Mouse (Mus musculus) hindbrain, embryonic 10.5 days (tissue): ENCODE measurements at regions not wholly inside any gene's neighbourhood (a gene's known extent, or its start where the extent isn't known, plus 50 kb on each side); places are given as distances from the start of the nearest gene placed in this dataset.

ENCODE experiments used
- DNase-seq: peaks from one replicate; pipeline ENCODE4 v3.0.0-alpha.2; 2017; ENCODE audit warnings: low spot score
- H3K27ac ChIP-seq: fragments of 300-500 bp; sonication (generic); 2 replicates; pipeline ENCODE4 v1.5.1; 2016; ENCODE audit warnings: mild to moderate bottlenecking, moderate library complexity
- H3K27me3 ChIP-seq: fragments of 300-500 bp; sonication (generic); 2 replicates; pipeline ENCODE4 v1.6.1; 2016; ENCODE audit warnings: mild to moderate bottlenecking; ENCODE audit not compliant: poor library complexity, insufficient read depth, severe bottlenecking
- H3K36me3 ChIP-seq: fragments of 300-500 bp; sonication (generic); 2 replicates; pipeline ENCODE4 v1.6.1; 2016; ENCODE audit warnings: mild to moderate bottlenecking, moderate library complexity
- H3K4me1 ChIP-seq: fragments of 300-500 bp; sonication (generic); replicated peaks from 2 replicates; pipeline ENCODE4 v1.6.1; 2016; ENCODE audit warnings: mild to moderate bottlenecking
- H3K4me3 ChIP-seq: fragments of 300-500 bp; sonication (generic); 2 replicates; pipeline ENCODE4 v1.5.1; 2016; ENCODE audit warnings: mild to moderate bottlenecking, moderate library complexity
- H3K9me3 ChIP-seq: fragments of 300-500 bp; sonication (generic); 2 replicates; pipeline ENCODE4 v1.6.1; 2016; ENCODE audit warnings: mild to moderate bottlenecking, moderate library complexity
- WGBS: fragments of 180-500 bp; shearing (Covaris S2); methylation state at CpG from one replicate; pipeline ENCODE4 v1.1.7; 2016; 5-methylcytosine and 5-hydroxymethylcytosine counted together

GRCm38 (mm10) chr8:8991026-8991425, 300.7 kb upstream of the Arglu1 start:
- H3K27me3 ChIP-seq, result peaks cover 4% of the 10 kb centered on the region; the same call in 1 of the 2 replicates
- peak overlapping the region; percentile 84; the same call in 1 of the 2 replicates for H3K27ac ChIP-seq
- peaks cover 61% of the 10 kb centered on the region for H3K4me1 ChIP-seq
- no peaks in the 10 kb centered on the region for H3K36me3 ChIP-seq
- DNase-seq, result no peak
- 71% methylated on average over 8 of the region's 8 CpGs for WGBS
- H3K4me3 ChIP-seq, result no peak overlapping the region
- peaks cover 7% of the 10 kb centered on the region; the same call in 1 of the 2 replicates for H3K9me3 ChIP-seq

- no peaks in the 10 kb centered on the region for H3K36me3 ChIP-seq
- WGBS, result 67% methylated on average over 9 of the region's 9 CpGs
- H3K27ac ChIP-seq, result no peak overlapping the region
- H3K4me1 ChIP-seq, result peaks cover 33% of the 10 kb centered on the region
- DNase-seq, result no peak
- peaks cover 7% of the 10 kb centered on the region; the same call in 1 of the 2 replicates for H3K9me3 ChIP-seq
- peaks cover 7% of the 10 kb centered on the region for H3K27me3 ChIP-seq
- H3K4me3 ChIP-seq, result no peak overlapping the region
Observed at GRCm38 (mm10) chr8:8986068-8986467, 295.7 kb upstream of the Arglu1 start.

GRCm38 (mm10) chr8:8985395-8985794, 295.1 kb upstream of the Arglu1 start:
- no peak overlapping the region for H3K4me3 ChIP-seq
- peak overlapping the region; percentile 50; the same call in 1 of the 2 replicates for H3K27ac ChIP-seq
- H3K27me3 ChIP-seq, result peaks cover 6% of the 10 kb centered on the region; the same call in 1 of the 2 replicates
- no peaks in the 10 kb centered on the region for H3K36me3 ChIP-seq
- H3K4me1 ChIP-seq, result peaks cover 28% of the 10 kb centered on the region
- H3K9me3 ChIP-seq, result peaks cover 7% of the 10 kb centered on the region; the same call in 1 of the 2 replicates
- WGBS, result 87% methylated on average over 13 of the region's 13 CpGs
- DNase-seq, result no peak

- DNase-seq, result peak; percentile 20
- Histone ChIP-seq H3K36me3 (no peaks in the 10 kb centered on the region), H3K4me3 (peak overlapping the region; percentile 7; the same call in 1 of the 2 replicates), H3K9me3 (peaks cover 7% of the 10 kb centered on the region; the same call in 1 of the 2 replicates), H3K4me1 (peaks cover 28% of the 10 kb centered on the region), H3K27ac (peak overlapping the region; percentile 50), H3K27me3 (peaks cover 6% of the 10 kb centered on the region; the same call in 1 of the 2 replicates)
- WGBS, result 26% methylated on average over 11 of the region's 11 CpGs
Observed at GRCm38 (mm10) chr8:8984829-8985251, 294.5 kb upstream of the Arglu1 start.

- Histone ChIP-seq H3K27me3 (peaks cover 6% of the 10 kb centered on the region; the same call in 1 of the 2 replicates), H3K9me3 (peaks cover 7% of the 10 kb centered on the region; the same call in 1 of the 2 replicates), H3K4me3 (peak overlapping the region; percentile 7; the same call in 1 of the 2 replicates), H3K4me1 (peaks cover 28% of the 10 kb centered on the region), H3K36me3 (no peaks in the 10 kb centered on the region), H3K27ac (no peak overlapping the region)
- no peak for DNase-seq
- 16% methylated on average over 13 of the region's 13 CpGs for WGBS
Observed at GRCm38 (mm10) chr8:8984159-8984828, 294.0 kb upstream of the Arglu1 start.

GRCm38 (mm10) chr8:8983133-8983661, 292.9 kb upstream of the Arglu1 start:
- Histone ChIP-seq H3K4me1 (peaks cover 28% of the 10 kb centered on the region), H3K27me3 (peaks cover 6% of the 10 kb centered on the region; the same call in 1 of the 2 replicates), H3K36me3 (no peaks in the 10 kb centered on the region), H3K9me3 (peaks cover 4% of the 10 kb centered on the region; the same call in 1 of the 2 replicates), H3K4me3 (no peak overlapping the region), H3K27ac (no peak overlapping the region)
- WGBS, result 63% methylated on average over 5 of the region's 5 CpGs
- no peak for DNase-seq

- DNase-seq, result no peak
- Histone ChIP-seq H3K27ac (no peak overlapping the region), H3K9me3 (no peaks in the 10 kb centered on the region), H3K36me3 (no peaks in the 10 kb centered on the region), H3K4me3 (no peak overlapping the region), H3K27me3 (peaks cover 6% of the 10 kb centered on the region; the same call in 1 of the 2 replicates), H3K4me1 (peaks cover 7% of the 10 kb centered on the region)
- WGBS, result 56% methylated on average over 1 of the region's 1 CpGs
Observed at GRCm38 (mm10) chr8:8978969-8979368, 288.6 kb upstream of the Arglu1 start.

GRCm38 (mm10) chr8:8973769-8974168, 283.4 kb upstream of the Arglu1 start:
- Histone ChIP-seq H3K27me3 (no peaks in the 10 kb centered on the region), H3K36me3 (no peaks in the 10 kb centered on the region), H3K27ac (no peak overlapping the region), H3K4me3 (no peak overlapping the region), H3K9me3 (no peaks in the 10 kb centered on the region), H3K4me1 (no peaks in the 10 kb centered on the region)
- no peak for DNase-seq
- WGBS, result 63% methylated on average over 6 of the region's 6 CpGs

- H3K27me3 ChIP-seq, result no peaks in the 10 kb centered on the region
- no peak overlapping the region for H3K4me3 ChIP-seq
- H3K36me3 ChIP-seq, result no peaks in the 10 kb centered on the region
- 69% methylated on average over 6 of the region's 6 CpGs for WGBS
- no peak for DNase-seq
- H3K27ac ChIP-seq, result no peak overlapping the region
- no peaks in the 10 kb centered on the region for H3K9me3 ChIP-seq
- no peaks in the 10 kb centered on the region for H3K4me1 ChIP-seq
Observed at GRCm38 (mm10) chr8:8973334-8973733, 283.0 kb upstream of the Arglu1 start.

GRCm38 (mm10) chr8:8970776-8971175, 280.5 kb upstream of the Arglu1 start:
- no peak overlapping the region for H3K27ac ChIP-seq
- H3K4me1 ChIP-seq, result peaks cover 11% of the 10 kb centered on the region
- no peaks in the 10 kb centered on the region for H3K9me3 ChIP-seq
- H3K36me3 ChIP-seq, result no peaks in the 10 kb centered on the region
- DNase-seq, result no peak
- no peak overlapping the region for H3K4me3 ChIP-seq
- 86% methylated on average over 5 of the region's 5 CpGs for WGBS
- no peaks in the 10 kb centered on the region for H3K27me3 ChIP-seq

- no peak for DNase-seq
- H3K4me3 ChIP-seq, result no peak overlapping the region
- H3K36me3 ChIP-seq, result no peaks in the 10 kb centered on the region
- H3K9me3 ChIP-seq, result no peaks in the 10 kb centered on the region
- H3K27me3 ChIP-seq, result no peaks in the 10 kb centered on the region
- H3K4me1 ChIP-seq, result peaks cover 15% of the 10 kb centered on the region
- WGBS, result 93% methylated on average over 5 of the region's 5 CpGs
- H3K27ac ChIP-seq, result no peak overlapping the region
Observed at GRCm38 (mm10) chr8:8970346-8970745, 280.0 kb upstream of the Arglu1 start.

- H3K36me3 ChIP-seq, result no peaks in the 10 kb centered on the region
- H3K4me1 ChIP-seq, result peaks cover 24% of the 10 kb centered on the region
- 89% methylated on average over 21 of the region's 21 CpGs for WGBS
- no peak overlapping the region for H3K27ac ChIP-seq
- no peak for DNase-seq
- H3K27me3 ChIP-seq, result no peaks in the 10 kb centered on the region
- H3K4me3 ChIP-seq, result no peak overlapping the region
- no peaks in the 10 kb centered on the region for H3K9me3 ChIP-seq
Observed at GRCm38 (mm10) chr8:8969112-8969950, 279.0 kb upstream of the Arglu1 start.
